Mouse (Mus musculus) stomach, postnatal 0 days (tissue): ENCODE measurements around the gene Tbce.

Experiments
- CTCF ChIP-seq: IDR thresholded peaks from 2 replicates; pipeline ENCODE4 v1.5.1; 2016; ENCODE audit warnings: antibody characterized with exemption, low read depth, mild to moderate bottlenecking, moderate library complexity
- EP300 ChIP-seq: optimal IDR thresholded peaks from 2 replicates; pipeline ENCODE3; 2016; ENCODE audit warnings: antibody characterized with exemption

DNA sequence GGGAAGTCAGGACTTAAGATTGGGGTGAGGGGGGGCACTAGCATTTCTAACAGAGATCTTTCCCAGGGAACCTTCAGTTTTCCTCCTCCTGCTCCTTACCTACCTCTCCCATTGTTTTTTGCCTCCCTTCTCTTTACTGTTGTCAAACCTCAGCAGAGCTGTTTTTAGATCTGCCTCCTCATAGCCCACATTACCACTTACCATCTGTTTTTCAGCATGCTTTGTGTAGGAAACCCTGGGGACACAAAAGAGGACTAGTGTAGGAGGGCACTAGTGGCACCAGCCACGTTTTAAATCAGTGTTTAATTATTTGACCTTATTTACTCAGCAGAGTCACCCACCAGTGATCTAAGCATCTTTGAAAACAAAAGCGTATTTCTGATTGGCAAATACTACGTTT lies 46.4 kb downstream of the Tbce start:
- TF ChIP-seq CTCF, result no peak
- TF ChIP-seq EP300, result no peak
